Mouse (Mus musculus) heart, adult 18-20 months (tissue): ENCODE measurements around the gene Iqcg. TPM values are rescaled to one million over a fixed set of nuclear protein-coding genes. Genes with fewer than 3 reads are reported as not detected.

Experiments
- DNase-seq, 2 experiments: peaks; one replicate each; pipeline ENCODE4 v3.0.0; 2021 to 2022; ENCODE audit warnings: mixed read lengths in 1 of 2
- microRNA-seq, 2 experiments: library from miRNA; unstranded; fragments of <30 nt; microRNA quantifications; one replicate each; pipeline ENCODE4 v1.2.0; 2022
- total RNA-seq, 2 experiments: library from RNA; stranded (reverse); gene quantifications; 2 replicates each; pipeline ENCODE4 v1.2.3; 2021

Gene Iqcg
- total RNA-seq, 2 experiments from 2014 or later: 0.49 to 0.62 TPM

DNA sequence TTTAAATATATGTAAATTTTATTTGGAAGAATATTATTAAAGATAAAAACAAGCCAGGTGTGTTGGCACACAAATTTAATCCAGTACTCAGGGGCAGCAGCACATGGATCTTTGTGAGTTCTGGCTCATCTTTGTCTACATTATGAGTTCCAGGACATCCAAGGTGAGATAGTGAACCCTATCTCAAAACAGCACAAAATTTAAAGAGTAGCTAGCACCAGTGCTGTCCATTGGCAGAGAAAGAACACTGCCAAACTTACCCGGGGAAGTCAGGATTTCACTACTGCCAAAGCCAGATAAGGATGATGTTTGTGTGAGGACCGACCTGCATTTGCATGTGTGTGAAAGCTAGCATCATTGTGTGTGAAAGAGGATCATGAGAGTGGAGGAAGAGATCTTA, 83.0 kb downstream of the Iqcg start:
- no peak for DNase-seq

DNA sequence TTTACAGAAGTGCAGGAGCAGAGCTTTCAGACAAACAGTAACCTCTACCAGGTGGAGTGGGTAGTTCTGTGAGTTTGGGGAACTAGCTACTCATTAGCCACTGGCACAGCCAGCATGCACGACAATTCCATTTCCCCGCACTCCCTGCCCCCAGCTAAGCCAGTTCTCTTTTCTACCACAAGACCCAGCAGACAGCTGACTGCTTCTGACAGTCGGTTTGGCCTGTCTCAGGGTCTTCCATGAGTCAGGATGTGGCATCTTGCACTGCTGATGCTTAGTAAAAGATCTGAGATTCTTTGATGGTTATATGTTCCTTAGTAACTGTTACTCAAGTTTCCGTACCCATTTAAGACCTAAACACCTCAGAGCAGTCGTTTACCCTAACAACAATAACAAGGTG, 83.5 kb downstream of the Iqcg start:
- peak in 1 of 2 experiments; percentile 6 for DNase-seq

Small RNA genes within 50 kb of the gene (microRNA-seq; reads per million reads assigned to microRNA genes)
- 0 reads per million in 2 experiments for gene Gm22231
- 5.7 to 8.1 reads per million in 2 experiments for gene Mir1947

Other genes starting within 250 kb of the Iqcg start
- gene Smbd1, start 245.7 kb downstream of the Iqcg start, total RNA-seq: not detected
- gene Fyttd1, start 178.7 kb downstream of the Iqcg start, total RNA-seq: 100 to 1,000 TPM; 105 to 106 TPM
- gene Rubcn, start 178.5 kb downstream of the Iqcg start, total RNA-seq: 10 to 100 TPM; 28.3 to 29.7 TPM
- gene Lrch3, start 142.1 kb downstream of the Iqcg start, total RNA-seq: 10 to 100 TPM; 19.9 to 21.4 TPM
- 100 to 1,000 TPM; 354 to 362 TPM for gene Rpl35a, start 235 bp upstream of the Iqcg start, total RNA-seq
- 1 to 10 TPM; 2.1 to 2.7 TPM for gene Lmln, start 6.3 kb upstream of the Iqcg start, total RNA-seq
- gene Osbpl11, start 128.9 kb upstream of the Iqcg start, total RNA-seq: 10 to 100 TPM; 19.0 to 20.6 TPM
- 10 to 100 TPM; 23.1 to 24.6 TPM for gene Snx4, start 195.2 kb upstream of the Iqcg start, total RNA-seq